9 mouse cellular contexts compared by ENCODE assay signal in genomic region chr15:100612432-100612831, GRCm38 (mm10). TPM values are rescaled to one million over a fixed set of nuclear protein-coding genes. Genes with fewer than 3 reads are reported as not detected.
DNase-seq lines count a peak whose midpoint lies in the region; ATAC-seq and TF ChIP-seq lines count a peak whose summit lies in the region.
"Had no signal": no experiment of that assay in that cellular context is flagged by ENCODE, and none has a peak within 500 bp of the region (broad histone marks: within the 10 kb centered on the region; RNA-seq: fewer than 3 reads in every experiment).

No protein-coding gene starts in this region.

- no peak overlapping the region for H3K4me2 ChIP-seq in kidney, embryonic 15.5 days
- no peak overlapping the region for H3K4me2 ChIP-seq in liver, embryonic 14.5 days (ENCODE audit: low read depth)
- H3K4me2 ChIP-seq in hindbrain, embryonic 13.5 days = no peak overlapping the region

- peaks cover 14% of the 10 kb centered on the region for H3K79me3 ChIP-seq in C2C12 (ENCODE audit: low read depth)

- peak; percentile 45 for TF ChIP-seq CTCF in C2C12 (IDR thresholded peaks at IDR 0.05; ENCODE audit: control insufficient read depth, insufficient read depth, insufficient read length)
- peak; percentile 68 for TF ChIP-seq CTCF in liver, embryonic 14.5 days (IDR thresholded peaks at IDR 0.05; ENCODE audit: low read depth)

- H3K9me3 ChIP-seq in kidney, embryonic 15.5 days (replicated peaks) = no peaks in the 10 kb centered on the region
- H3K9me3 ChIP-seq in liver, embryonic 14.5 days (ENCODE audit: control insufficient read depth, low read length) = no peaks in the 10 kb centered on the region
- H3K9me3 ChIP-seq in hindbrain, embryonic 13.5 days = no peaks in the 10 kb centered on the region
- H3K9me3 ChIP-seq: heart, embryonic 10.5 days had no signal

- no peak overlapping the region for H3ac ChIP-seq in C2C12 (ENCODE audit: control insufficient read depth, insufficient read length, low read depth)

- H3K36me3 ChIP-seq in kidney, embryonic 15.5 days = peaks cover 6% of the 10 kb centered on the region; the same call in 1 of the 2 replicates
- peaks cover 9% of the 10 kb centered on the region for H3K36me3 ChIP-seq in C2C12 (ENCODE audit: control insufficient read depth, insufficient read depth)
- peaks cover 7% of the 10 kb centered on the region for H3K36me3 ChIP-seq in liver, embryonic 14.5 days (replicated peaks; ENCODE audit: control insufficient read depth, insufficient read depth, low read depth)
- H3K36me3 ChIP-seq in hindbrain, embryonic 13.5 days = peaks cover under 1% of the 10 kb centered on the region

- no peak overlapping the region for H3K9ac ChIP-seq in kidney, embryonic 15.5 days
- no peak overlapping the region for H3K9ac ChIP-seq in liver, embryonic 14.5 days (replicated peaks)
- no peak overlapping the region for H3K9ac ChIP-seq in hindbrain, embryonic 13.5 days

- 70% methylated on average over 2 of the region's 2 CpGs for WGBS in kidney, embryonic 15.5 days
- 60% methylated on average over 2 of the region's 2 CpGs for WGBS in liver, embryonic 14.5 days (ENCODE audit: insufficient replicate concordance)
- WGBS in hindbrain, embryonic 13.5 days = 76% methylated on average over 2 of the region's 2 CpGs

- TF ChIP-seq EP300 in liver, embryonic 14.5 days (IDR thresholded peaks at IDR 0.05; ENCODE audit: low read depth) = no peak

- no peak overlapping the region for H3K27ac ChIP-seq in kidney, embryonic 15.5 days
- no peak overlapping the region for H3K27ac ChIP-seq in liver, embryonic 14.5 days
- H3K27ac ChIP-seq in hindbrain, embryonic 13.5 days = no peak overlapping the region
- H3K27ac ChIP-seq: heart, embryonic 10.5 days had no signal

- H3K4me1 ChIP-seq in kidney, embryonic 15.5 days = peaks cover 27% of the 10 kb centered on the region
- peaks cover 11 to 17% of the 10 kb centered on the region in 2 experiments for H3K4me1 ChIP-seq in liver, embryonic 14.5 days (replicated peaks; ENCODE audit: control insufficient read depth in 2 of 2, insufficient read depth in 2 of 2, low read length in 1 of 2)
- H3K4me1 ChIP-seq in hindbrain, embryonic 13.5 days (replicated peaks) = peaks cover 25% of the 10 kb centered on the region

- no peaks in the 10 kb centered on the region for H3K27me3 ChIP-seq in kidney, embryonic 15.5 days
- no peaks in the 10 kb centered on the region for H3K27me3 ChIP-seq in C2C12 (ENCODE audit: control insufficient read depth, insufficient read depth, insufficient read length)
- H3K27me3 ChIP-seq in liver, embryonic 14.5 days (ENCODE audit: control insufficient read depth, insufficient read depth, low read length) = no peaks in the 10 kb centered on the region
- no peaks in the 10 kb centered on the region for H3K27me3 ChIP-seq in hindbrain, embryonic 13.5 days

- no peak for ATAC-seq in kidney, embryonic 15.5 days (replicated peaks; ENCODE audit: low FRiP score)
- no peak for ATAC-seq in liver, embryonic 14.5 days (ENCODE audit: insufficient read depth)
- ATAC-seq in hindbrain, embryonic 13.5 days (ENCODE audit: low FRiP score) = no peak

- H3K4me3 ChIP-seq in kidney, embryonic 15.5 days (replicated peaks) = no peak overlapping the region
- H3K4me3 ChIP-seq in C2C12 (ENCODE audit: insufficient read depth, poor library complexity, severe bottlenecking) = no peak overlapping the region
- H3K4me3 ChIP-seq in liver, embryonic 14.5 days (ENCODE audit: insufficient read depth in 1 of 2, low read depth in 2 of 2, low read length in 2 of 2) = no peak overlapping the region
- H3K4me3 ChIP-seq in hindbrain, embryonic 13.5 days = no peak overlapping the region

- peak; percentile 48 for DNase-seq in kidney, adult 9 months
- DNase-seq in 3134 (ENCODE audit: extremely low read depth, insufficient read length, low spot score) = peak; percentile 47
- DNase-seq in liver, embryonic 14.5 days (ENCODE audit: low read depth in 3 of 3, low spot score in 3 of 3) = no peak
- DNase-seq in right cerebral cortex, postnatal 4 days = no peak
- DNase-seq in urinary bladder, postnatal 4 days (ENCODE audit: low spot score in 2 of 2) = no peak

- peaks cover 16% of the 10 kb centered on the region for H3K79me2 ChIP-seq in C2C12 (ENCODE audit: control insufficient read depth, insufficient read depth)

TF ChIP-seq in C2C12, 6 proteins besides CTCF, POLR2A, EP300 and RAD21:
- TF ChIP-seq MYOD1 (IDR thresholded peaks at IDR 0.05; ENCODE audit: control insufficient read depth, insufficient read length, low read depth) = no peak
- TF ChIP-seq USF1 (IDR thresholded peaks at IDR 0.05; ENCODE audit: low read depth) = no peak
TF ChIP-seq in C2C12: peak in this region for 0.

RNA-seq across cellular contexts. Expression of gene Dazap2, which starts 2.7 kb away (rescaled TPM):
- polyA plus RNA-seq in kidney, embryonic 15.5 days (2015; fragmentation: Nextera tagmentation; extraction: Ambion mirVana) = 237 and 241 TPM in 2 replicates
- polyA plus RNA-seq in C2C12 (2012; fragmentation: generic; extraction: Trizol) = 142 TPM
- polyA plus RNA-seq in liver, embryonic 14.5 days (2012; rRNA removed) = 104 and 107 TPM in 2 replicates
- polyA plus RNA-seq in liver, embryonic 14.5 days (2014; fragmentation: Nextera tagmentation; extraction: Ambion mirVana) = 178 and 182 TPM in 2 replicates
- 150 and 152 TPM in 2 replicates for polyA plus RNA-seq in hindbrain, embryonic 13.5 days (2015; fragmentation: Nextera tagmentation; extraction: Ambion mirVana)

RNA-seq across cellular contexts. Expression of gene Pou6f1, which starts 12.6 kb away (rescaled TPM):
- polyA plus RNA-seq in kidney, embryonic 15.5 days (2015; fragmentation: Nextera tagmentation; extraction: Ambion mirVana) = 8.4 and 9.1 TPM in 2 replicates
- polyA plus RNA-seq in C2C12 (2012; fragmentation: generic; extraction: Trizol) = 5.5 TPM
- 0.46 and 0.77 TPM in 2 replicates for polyA plus RNA-seq in liver, embryonic 14.5 days (2012; rRNA removed)
- 0.19 and 0.39 TPM in 2 replicates for polyA plus RNA-seq in liver, embryonic 14.5 days (2014; fragmentation: Nextera tagmentation; extraction: Ambion mirVana)
- 38.0 and 41.2 TPM in 2 replicates for polyA plus RNA-seq in hindbrain, embryonic 13.5 days (2015; fragmentation: Nextera tagmentation; extraction: Ambion mirVana)

RNA-seq across cellular contexts. Expression of gene Smagp, which starts 24.3 kb away (rescaled TPM):
- 30.0 and 33.1 TPM in 2 replicates for polyA plus RNA-seq in kidney, embryonic 15.5 days (2015; fragmentation: Nextera tagmentation; extraction: Ambion mirVana)
- polyA plus RNA-seq in C2C12 (2012; fragmentation: generic; extraction: Trizol) = 0.21 TPM
- polyA plus RNA-seq in liver, embryonic 14.5 days (2012; rRNA removed) = 7.3 TPM in 2 replicates
- polyA plus RNA-seq in liver, embryonic 14.5 days (2014; fragmentation: Nextera tagmentation; extraction: Ambion mirVana) = 6.8 and 7.0 TPM in 2 replicates
- polyA plus RNA-seq in hindbrain, embryonic 13.5 days (2015; fragmentation: Nextera tagmentation; extraction: Ambion mirVana) = 4.0 and 4.1 TPM in 2 replicates

RNA-seq across cellular contexts. Expression of gene Bin2, which starts 56.9 kb away (rescaled TPM):
- polyA plus RNA-seq in kidney, embryonic 15.5 days (2015; fragmentation: Nextera tagmentation; extraction: Ambion mirVana) = 2.6 and 3.2 TPM in 2 replicates
- polyA plus RNA-seq in C2C12 (2012; fragmentation: generic; extraction: Trizol) = not detected
- polyA plus RNA-seq in liver, embryonic 14.5 days (2012; rRNA removed) = 16.5 and 17.5 TPM in 2 replicates
- polyA plus RNA-seq in liver, embryonic 14.5 days (2014; fragmentation: Nextera tagmentation; extraction: Ambion mirVana) = 12.7 and 15.2 TPM in 2 replicates
- polyA plus RNA-seq in hindbrain, embryonic 13.5 days (2015; fragmentation: Nextera tagmentation; extraction: Ambion mirVana) = 2.0 and 2.4 TPM in 2 replicates

Comparison
In these comparisons a context has a peak if more than half of its experiments do, and no peak if none do; other contexts are left out.
1. DNase-seq: peak in kidney, adult 9 months (single experiment) and 3134 (single experiment); none in liver, embryonic 14.5 days (0 of 3), right cerebral cortex, postnatal 4 days (single experiment) and urinary bladder, postnatal 4 days (0 of 2).